In genomic region chr11:34415884-34416618, GRCm38 (mm10) we compare ENCODE assay signal across 17 mouse cellular contexts.
DNase-seq lines count a peak whose midpoint lies in the region; ATAC-seq lines count a peak whose summit lies in the region.
"Had no signal": no experiment of that assay in that cellular context is flagged by ENCODE, and none has a peak within 500 bp of the region (broad histone marks: within the 10 kb centered on the region; RNA-seq: fewer than 3 reads in every experiment).

No protein-coding gene starts in this region.

- H3K9me3 ChIP-seq in forebrain, embryonic 10.5 days, result no peaks in the 10 kb centered on the region
- no peaks in the 10 kb centered on the region for H3K9me3 ChIP-seq in hindbrain, embryonic 16.5 days (ENCODE audit: control insufficient read depth, low read length)
- H3K9me3 ChIP-seq in neural tube, embryonic 13.5 days, result no peaks in the 10 kb centered on the region
- H3K9me3 ChIP-seq in liver, embryonic 12.5 days (replicated peaks), result no peaks in the 10 kb centered on the region
- H3K9me3 ChIP-seq: heart, embryonic 15.5 days; liver, embryonic 13.5 days had no signal

- peak; percentile 13 for DNase-seq in left cerebral cortex, postnatal 4 days
- DNase-seq in left cerebral cortex, adult 9 months (ENCODE audit: low spot score in 2 of 2), result no peak
- DNase-seq in forebrain, embryonic 10.5 days (ENCODE audit: extremely low spot score, low spot score), result peak; percentile 20
- no peak for DNase-seq in thymus, postnatal 10 days (ENCODE audit: low spot score in 2 of 2)
- no peak for DNase-seq in cerebellum, adult 8-10 months
- DNase-seq: adrenal gland, adult 2 months; B cell, adult 2 months; cerebellum, adult 11 months; gastrocnemius, postnatal 25 days; kidney, adult 8-10 months; liver, embryonic 13.5 days; thymus, postnatal 25 days had no signal

- intact Hi-C loops in left cerebral cortex, postnatal 4 days (cut with DNase I), result no loop called here

- ATAC-seq in hindbrain, embryonic 16.5 days, result peak; percentile 71; the same call in 1 of the 2 replicates
- ATAC-seq in neural tube, embryonic 13.5 days (ENCODE audit: low read depth), result peak; percentile 54; the same call in 1 of the 2 replicates
- no peak for ATAC-seq in liver, embryonic 12.5 days

- no peak overlapping the region for H3K4me3 ChIP-seq in forebrain, embryonic 10.5 days
- no peak overlapping the region for H3K4me3 ChIP-seq in hindbrain, embryonic 16.5 days (ENCODE audit: low read length)
- H3K4me3 ChIP-seq in neural tube, embryonic 13.5 days, result no peak overlapping the region
- no peak overlapping the region for H3K4me3 ChIP-seq in liver, embryonic 12.5 days
- H3K4me3 ChIP-seq: erythroblast, embryonic 14.5 days; heart, embryonic 15.5 days; liver, embryonic 13.5 days had no signal

- no peak overlapping the region for H3K9ac ChIP-seq in hindbrain, embryonic 16.5 days (ENCODE audit: low read depth, low read length)
- H3K9ac ChIP-seq in neural tube, embryonic 13.5 days, result no peak overlapping the region
- H3K9ac ChIP-seq in liver, embryonic 12.5 days, result no peak overlapping the region
- H3K9ac ChIP-seq: heart, embryonic 15.5 days; liver, embryonic 13.5 days had no signal

- 42% methylated on average over 9 of the region's 9 CpGs for WGBS in forebrain, embryonic 10.5 days
- WGBS in hindbrain, embryonic 16.5 days, result 27% methylated on average over 9 of the region's 9 CpGs
- 36% methylated on average over 9 of the region's 9 CpGs for WGBS in neural tube, embryonic 13.5 days
- WGBS in liver, embryonic 12.5 days (ENCODE audit: insufficient replicate concordance), result 67% methylated on average over 9 of the region's 9 CpGs

- H3K27me3 ChIP-seq in forebrain, embryonic 10.5 days (ENCODE audit: poor library complexity, severe bottlenecking), result peaks cover 12% of the 10 kb centered on the region; the same call in 1 of the 2 replicates
- no peaks in the 10 kb centered on the region for H3K27me3 ChIP-seq in hindbrain, embryonic 16.5 days (replicated peaks; ENCODE audit: control insufficient read depth, insufficient read depth, low read length)
- peaks cover 9% of the 10 kb centered on the region for H3K27me3 ChIP-seq in neural tube, embryonic 13.5 days
- H3K27me3 ChIP-seq in liver, embryonic 12.5 days (replicated peaks), result no peaks in the 10 kb centered on the region
- H3K27me3 ChIP-seq: heart, embryonic 15.5 days; liver, embryonic 13.5 days had no signal

- H3K4me1 ChIP-seq in forebrain, embryonic 10.5 days, result peaks cover 26% of the 10 kb centered on the region
- H3K4me1 ChIP-seq in hindbrain, embryonic 16.5 days (ENCODE audit: control insufficient read depth, insufficient read depth, low read depth, low read length), result peaks cover 5% of the 10 kb centered on the region
- peaks cover 28% of the 10 kb centered on the region for H3K4me1 ChIP-seq in neural tube, embryonic 13.5 days (replicated peaks)
- H3K4me1 ChIP-seq in liver, embryonic 12.5 days, result no peaks in the 10 kb centered on the region
- H3K4me1 ChIP-seq: heart, embryonic 15.5 days; liver, embryonic 13.5 days had no signal

- no peak overlapping the region for H3K4me2 ChIP-seq in hindbrain, embryonic 16.5 days (ENCODE audit: low read length)
- no peak overlapping the region for H3K4me2 ChIP-seq in neural tube, embryonic 13.5 days
- no peak overlapping the region for H3K4me2 ChIP-seq in liver, embryonic 12.5 days
- H3K4me2 ChIP-seq: heart, embryonic 15.5 days; liver, embryonic 13.5 days had no signal

- no peaks in the 10 kb centered on the region for H3K36me3 ChIP-seq in forebrain, embryonic 10.5 days (replicated peaks)
- H3K36me3 ChIP-seq in hindbrain, embryonic 16.5 days (ENCODE audit: control insufficient read depth, insufficient read depth, low read length), result no peaks in the 10 kb centered on the region
- H3K36me3 ChIP-seq in neural tube, embryonic 13.5 days, result no peaks in the 10 kb centered on the region
- peaks cover 2% of the 10 kb centered on the region; the same call in 1 of the 2 replicates for H3K36me3 ChIP-seq in liver, embryonic 12.5 days
- H3K36me3 ChIP-seq: heart, embryonic 15.5 days; liver, embryonic 13.5 days had no signal

- no peak overlapping the region for H3K27ac ChIP-seq in forebrain, embryonic 10.5 days
- H3K27ac ChIP-seq in hindbrain, embryonic 16.5 days (ENCODE audit: low read depth, low read length), result no peak overlapping the region
- no peak overlapping the region for H3K27ac ChIP-seq in neural tube, embryonic 13.5 days (replicated peaks)
- no peak overlapping the region for H3K27ac ChIP-seq in liver, embryonic 12.5 days
- H3K27ac ChIP-seq: heart, embryonic 15.5 days; liver, embryonic 13.5 days had no signal

Comparison
In these comparisons a context has a peak if more than half of its experiments do, and no peak if none do; other contexts are left out.
1. DNase-seq: peak in left cerebral cortex, postnatal 4 days (single experiment) and forebrain, embryonic 10.5 days (single experiment); none in left cerebral cortex, adult 9 months (0 of 2), thymus, postnatal 10 days (0 of 2) and cerebellum, adult 8-10 months (single experiment).